25 mouse cellular contexts compared by ENCODE assay signal in the genomic region with DNA sequence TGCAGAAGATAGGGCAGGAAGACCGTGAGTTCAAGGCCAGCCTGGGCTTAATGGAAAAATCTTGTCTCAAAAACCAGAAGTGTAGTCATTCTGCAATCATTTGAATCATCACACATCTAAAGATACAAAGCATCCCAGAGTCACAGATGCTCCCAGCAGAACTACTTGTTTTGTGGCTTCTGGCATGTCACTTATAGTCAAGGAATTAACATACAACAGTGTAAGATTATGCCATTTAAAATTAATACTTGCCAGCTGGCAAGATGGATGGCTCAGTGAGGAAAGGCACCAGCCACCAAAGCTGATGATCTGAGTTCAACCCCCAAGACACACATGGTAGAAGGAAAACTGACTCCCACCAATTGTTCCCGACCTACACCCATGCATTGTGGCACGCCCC. TPM values are rescaled to one million over a fixed set of nuclear protein-coding genes. Genes with fewer than 3 reads are reported as not detected.
A peak's percentile ranks its signal among the peaks of the same experiment; 100 is the strongest.
DNase-seq lines count a peak whose midpoint lies in the region; TF ChIP-seq lines count a peak whose summit lies in the region.
"Had no signal": no experiment of that assay in that cellular context is flagged by ENCODE, and none has a peak within 500 bp of the region (broad histone marks: within the 10 kb centered on the region; RNA-seq: fewer than 3 reads in every experiment).

No protein-coding gene starts in this region.

- peaks cover 7% of the 10 kb centered on the region for H3K4me1 ChIP-seq in kidney, adult 2 months (ENCODE audit: control insufficient read depth, insufficient read depth, low read length)
- H3K4me1 ChIP-seq: embryonic facial prominence, embryonic 13.5 days; embryonic facial prominence, embryonic 15.5 days; forebrain, embryonic 12.5 days had no signal

- intact Hi-C loops in gastrocnemius, adult 2 months (cut with DNase I) = no loop called here

- WGBS in kidney, adult 2 months = 71% methylated on average over 3 of the region's 3 CpGs

- no peak for TF ChIP-seq CTCF in gastrocnemius, adult 2 months (IDR thresholded peaks at IDR 0.05)
- TF ChIP-seq CTCF in kidney, adult 2 months (conservative IDR thresholded peaks at IDR 0.05; ENCODE audit: insufficient read depth, insufficient read length, low read depth, low read length) = no peak
- no peak for TF ChIP-seq CTCF in layer of hippocampus, adult 2 months (conservative IDR thresholded peaks at IDR 0.05)

- no peak for DNase-seq in gastrocnemius, adult 2 months
- DNase-seq in gastrocnemius, postnatal 10 days = no peak
- no peak for DNase-seq in kidney, adult 2 months
- no peak for DNase-seq in kidney, adult 11 months
- DNase-seq in layer of hippocampus, adult 2 months (ENCODE audit: low spot score in 2 of 2) = peak; percentile 35 to 71
- DNase-seq in layer of hippocampus, adult 8-10 months (ENCODE audit: low spot score in 2 of 2) = no peak
- peak; percentile 29 for DNase-seq in brain, adult 2 months (ENCODE audit: low read depth, low spot score)
- DNase-seq: adrenal gland, adult 8-10 months; adrenal gland, postnatal 14 days; adrenal gland, postnatal 36 days; B cell, adult 2 months; cerebellum, adult 11 months; cerebellum, adult 18-20 months; cerebellum, adult 8-10 months; cerebellum, adult 9-11 months; cerebellum, postnatal 14 days; cerebellum, postnatal 36 days; embryo, embryonic 11 days had no signal

- H3K4me3 ChIP-seq in gastrocnemius, adult 2 months = no peak overlapping the region
- peak overlapping the region; percentile 11; the same call in 1 of the 2 replicates for H3K4me3 ChIP-seq in kidney, adult 2 months (ENCODE audit: insufficient read depth, low read depth, low read length)
- H3K4me3 ChIP-seq in layer of hippocampus, adult 2 months = no peak overlapping the region
- H3K4me3 ChIP-seq: embryonic facial prominence, embryonic 13.5 days; embryonic facial prominence, embryonic 15.5 days; erythroblast, embryonic 14.5 days; forebrain, embryonic 10.5 days; forebrain, embryonic 12.5 days had no signal

- H3K36me3 ChIP-seq in kidney, adult 2 months (ENCODE audit: control insufficient read depth, insufficient read depth, low read length) = peaks cover 6% of the 10 kb centered on the region; the same call in 1 of the 2 replicates

- H3K27me3 ChIP-seq in kidney, adult 2 months (replicated peaks; ENCODE audit: control insufficient read depth, insufficient read depth, low read length) = no peaks in the 10 kb centered on the region
- H3K27me3 ChIP-seq: CH12.LX; embryonic facial prominence, embryonic 13.5 days; embryonic facial prominence, embryonic 15.5 days; forebrain, embryonic 12.5 days; Patski had no signal

- peak overlapping the region; percentile 85 for H3K27ac ChIP-seq in gastrocnemius, adult 2 months
- peak overlapping the region; percentile 75 for H3K27ac ChIP-seq in kidney, adult 2 months (ENCODE audit: insufficient read depth, low read depth, low read length)
- H3K27ac ChIP-seq in layer of hippocampus, adult 2 months = peak overlapping the region; percentile 83
- H3K27ac ChIP-seq: embryonic facial prominence, embryonic 13.5 days; embryonic facial prominence, embryonic 15.5 days; forebrain, embryonic 10.5 days; forebrain, embryonic 12.5 days had no signal

- TF ChIP-seq POLR2A in kidney, adult 2 months (IDR thresholded peaks at IDR 0.05; ENCODE audit: low read depth, low read length) = no peak

RNA-seq across cellular contexts. Expression of a gene that starts 31.4 kb away (rescaled TPM):
- total RNA-seq in gastrocnemius, adult 2 months (2021) = 1 to 10 TPM; 6.0 to 9.4 TPM
- 1 to 10 TPM; 6.7 to 8.6 TPM for total RNA-seq in gastrocnemius, postnatal 10 days (2021)
- 24.0 and 31.6 TPM in 2 replicates for polyA plus RNA-seq in kidney, adult 2 months (2012; rRNA removed)
- total RNA-seq in layer of hippocampus, adult 2 months (2021) = 10 to 100 TPM; 53.6 to 58.8 TPM
- 10 to 100 TPM; 45.4 to 61.2 (median 53.8) TPM for total RNA-seq in layer of hippocampus, adult 8-10 months (2022)

RNA-seq across cellular contexts. Expression of a gene that starts 52.3 kb away (rescaled TPM):
- 10 to 100 TPM; 76.3 to 92.0 TPM for total RNA-seq in gastrocnemius, adult 2 months (2021)
- total RNA-seq in gastrocnemius, postnatal 10 days (2021) = 10 to 100 TPM; 37.9 to 41.5 TPM
- polyA plus RNA-seq in kidney, adult 2 months (2012; rRNA removed) = 454 and 517 TPM in 2 replicates
- total RNA-seq in layer of hippocampus, adult 2 months (2021) = 100 to 1,000 TPM; 108 to 115 TPM
- total RNA-seq in layer of hippocampus, adult 8-10 months (2022) = 100 to 1,000 TPM in 3 of 4 experiments, 10 to 100 TPM in 1; 96.5 to 113 (median 102) TPM

Comparison
In these comparisons a context has a peak if more than half of its experiments do, and no peak if none do; other contexts are left out.
1. DNase-seq: peak in layer of hippocampus, adult 2 months (2 of 2) and brain, adult 2 months (single experiment); none in gastrocnemius, adult 2 months (single experiment), gastrocnemius, postnatal 10 days (single experiment), kidney, adult 2 months (single experiment), kidney, adult 11 months (single experiment) and layer of hippocampus, adult 8-10 months (0 of 2).
2. RNA of a gene that starts 31.4 kb away (total RNA-seq): 45.4 to 61.2 TPM in layer of hippocampus, adult 8-10 months and 53.6 to 58.8 TPM in layer of hippocampus, adult 2 months; 6.0 to 9.4 TPM in gastrocnemius, adult 2 months and 6.7 to 8.6 TPM in gastrocnemius, postnatal 10 days; every median in the first group is over 4 times any median in the second.
3. Peak in every context shown above with its lines, with median percentiles within 50 percentile points of each other: H3K27ac ChIP-seq.